Mouse (Mus musculus): ENCODE data around the gene Pptc7. TPM values are rescaled to one million over a fixed set of nuclear protein-coding genes. Genes with fewer than 3 reads are reported as not detected.
"Not testable (repeated sequence)": the region's sequence is repeated elsewhere in the genome, so short reads cannot be mapped to it uniquely, and the experiment has no call there.

The Pptc7 gene
- total and polyA plus RNA-seq, 3 experiments = 77.5 to 133 (median 108) TPM

DNA sequence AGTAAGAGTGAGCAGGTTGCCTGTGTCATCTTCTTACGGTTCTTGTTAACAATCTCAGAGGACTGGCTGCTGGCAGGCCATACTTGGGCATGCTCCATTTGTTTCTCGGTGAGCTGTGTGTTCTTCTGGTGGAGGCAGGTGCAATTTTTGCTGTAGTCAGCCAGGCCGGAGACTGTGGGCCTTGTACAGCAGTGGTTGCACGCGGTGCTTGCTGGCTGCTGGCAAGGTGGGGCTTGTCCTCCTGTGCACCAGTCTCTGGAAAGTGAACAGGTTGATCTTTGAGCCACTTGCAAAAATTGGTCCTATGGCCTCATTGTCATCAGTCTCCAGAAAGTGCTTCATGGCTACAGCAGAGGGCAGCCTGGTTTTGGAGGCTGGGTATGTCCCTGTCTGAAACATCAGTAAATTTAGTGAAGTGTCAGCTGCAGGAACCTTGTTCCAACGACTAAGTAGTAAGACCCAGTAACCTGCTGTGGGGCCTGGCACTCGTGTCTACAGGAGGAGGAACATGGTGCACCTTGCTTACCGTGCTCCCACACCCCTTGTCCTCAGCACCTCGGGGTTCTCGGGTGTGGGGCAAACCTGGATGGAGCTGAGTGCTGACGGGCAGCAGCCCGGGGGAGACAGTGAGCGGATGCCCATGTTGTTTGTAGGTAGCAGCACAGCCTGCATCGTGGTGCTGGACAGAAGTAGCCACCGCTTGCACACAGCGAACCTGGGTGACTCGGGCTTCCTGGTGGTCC, 28.9 kb downstream of the Pptc7 start:
- H3K27me3 ChIP-seq (ENCODE audit: control insufficient read depth, insufficient read depth, low read length) = no peaks in the 10 kb centered on the region
- no peak overlapping the region for H3K9ac ChIP-seq (ENCODE audit: low read depth, low read length)
- WGBS = 75% methylated on average over 17 of the region's 17 CpGs
- peaks cover 6% of the 10 kb centered on the region; the same call in 1 of the 2 replicates for H3K36me3 ChIP-seq (ENCODE audit: control insufficient read depth, insufficient read depth, low read length)
- no peak for DNase-seq
- intact Hi-C loops (cut with DNase I) = loop anchor here (5.0 kb wide), 1 partner anchor 46 kb away; no protein-coding TSS in a partner anchor
- H3K27ac ChIP-seq = no peak overlapping the region
- 0 out of 2 replicates have a peak, but pooled peaks cover 2% of the 10 kb centered on the region for H3K79me2 ChIP-seq (replicated peaks; ENCODE audit: control insufficient read depth, insufficient read depth, low read length)
- H3K4me3 ChIP-seq = no peak overlapping the region
- H3K4me1 ChIP-seq (ENCODE audit: control insufficient read depth, insufficient read depth, low read length) = peaks cover 18% of the 10 kb centered on the region
- TF ChIP-seq EP300 (IDR thresholded peaks at IDR 0.05; ENCODE audit: insufficient read depth, low read depth, low read length) (no peak), CTCF (IDR thresholded peaks at IDR 0.05) (no peak), POLR2A (IDR thresholded peaks at IDR 0.05; ENCODE audit: insufficient read depth, low read depth, low read length) (no peak)

DNA sequence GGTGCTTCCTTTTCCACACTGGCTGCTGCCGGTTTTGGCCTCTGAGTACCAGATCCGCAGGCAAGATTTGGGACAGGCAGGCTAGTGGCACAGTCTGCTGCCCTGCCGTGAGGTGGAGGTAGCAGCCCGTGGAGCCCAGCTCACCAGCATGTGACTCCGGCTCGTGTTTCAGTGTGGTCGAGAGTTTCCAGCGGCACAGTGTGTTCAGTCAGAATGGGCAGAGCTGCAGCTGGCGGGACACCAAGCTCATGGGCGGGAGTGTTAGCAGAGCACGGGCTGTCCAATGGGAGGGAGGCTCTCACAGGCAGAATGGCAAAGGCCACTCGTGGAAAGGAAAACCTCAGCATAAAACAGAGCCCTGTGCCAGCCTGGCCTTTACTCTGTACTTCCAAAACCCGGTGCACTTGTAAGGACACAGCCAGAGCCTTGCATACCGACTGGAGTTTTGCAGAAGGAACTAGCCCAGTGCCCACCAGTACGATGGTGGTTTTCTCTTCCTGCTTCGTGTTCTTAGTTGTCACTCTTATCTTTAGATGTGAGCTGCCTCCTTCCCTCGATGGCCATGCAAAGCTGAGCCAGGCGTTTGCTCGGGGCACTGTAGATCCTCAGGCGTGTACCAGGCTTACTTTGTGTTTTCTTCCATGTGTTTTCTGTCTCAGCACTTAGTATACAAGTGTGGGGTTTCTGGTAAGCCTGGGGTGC, 31.0 kb downstream of the Pptc7 start:
- H3K9ac ChIP-seq (ENCODE audit: low read depth, low read length) = peak overlapping the region; percentile 7; the same call in 1 of the 2 replicates
- peak; percentile 97 for TF ChIP-seq EP300 (IDR thresholded peaks at IDR 0.05; ENCODE audit: insufficient read depth, low read depth, low read length)
- peak; percentile 62 for TF ChIP-seq CTCF (IDR thresholded peaks at IDR 0.05)
- TF ChIP-seq POLR2A (IDR thresholded peaks at IDR 0.05; ENCODE audit: insufficient read depth, low read depth, low read length) = peak; percentile 27; the same call in 1 of the 2 replicates
- H3K4me3 ChIP-seq = no peak overlapping the region
- intact Hi-C loops (cut with DNase I) = loop anchor here (2.0 to 5.0 kb wide), 3 partner anchors 22 to 48 kb away; partner anchors contain the start of gene Pptc7
- no peaks in the 10 kb centered on the region for H3K27me3 ChIP-seq (ENCODE audit: control insufficient read depth, insufficient read depth, low read length)
- 32% methylated on average over 20 of the region's 20 CpGs for WGBS
- DNase-seq = peak; percentile 87 to 93
- H3K79me2 ChIP-seq (replicated peaks; ENCODE audit: control insufficient read depth, insufficient read depth, low read length) = no peaks in the 10 kb centered on the region
- peaks cover 6% of the 10 kb centered on the region; the same call in 1 of the 2 replicates for H3K36me3 ChIP-seq (ENCODE audit: control insufficient read depth, insufficient read depth, low read length)
- peaks cover 20% of the 10 kb centered on the region for H3K4me1 ChIP-seq (ENCODE audit: control insufficient read depth, insufficient read depth, low read length)
- H3K27ac ChIP-seq = peak overlapping the region; percentile 79

DNA sequence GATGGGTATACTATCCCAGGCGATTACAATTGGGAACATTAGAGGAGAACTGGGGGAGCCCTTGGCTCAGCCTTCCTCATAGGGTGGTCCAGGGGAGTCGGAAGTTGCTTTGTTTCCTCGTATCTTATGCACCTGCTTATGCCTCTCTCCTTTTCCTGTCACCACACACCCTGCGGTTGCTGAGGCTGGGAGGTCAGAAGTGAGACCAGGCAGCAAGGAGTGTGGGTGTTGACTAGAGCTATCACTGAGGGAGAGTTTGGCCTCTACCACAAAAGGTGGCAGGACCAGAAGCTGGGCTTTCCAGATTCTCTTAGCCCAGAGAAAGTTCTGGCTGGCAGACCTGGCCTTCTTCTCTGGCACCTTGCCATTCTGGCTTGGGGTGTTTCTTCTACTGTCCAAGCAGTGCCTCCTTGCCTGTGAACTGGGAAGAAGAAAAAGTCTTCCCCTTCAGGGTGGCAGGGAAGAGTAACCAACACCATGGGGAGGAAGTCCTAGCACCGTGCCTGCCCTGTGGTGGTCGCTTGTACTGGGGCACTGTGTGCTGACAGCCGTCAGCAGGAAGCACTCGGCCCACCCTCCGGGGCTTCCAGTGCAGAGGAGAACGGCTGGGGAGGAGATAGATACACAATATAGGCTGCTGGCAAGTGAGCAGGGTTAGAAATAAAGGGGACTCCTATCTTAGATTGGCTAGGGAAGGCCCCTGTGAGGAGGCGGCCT, 33.3 kb downstream of the Pptc7 start:
- Histone ChIP-seq H3K4me3 (no peak overlapping the region), H3K4me1 (ENCODE audit: control insufficient read depth, insufficient read depth, low read length) (peaks cover 24% of the 10 kb centered on the region), H3K27me3 (ENCODE audit: control insufficient read depth, insufficient read depth, low read length) (no peaks in the 10 kb centered on the region), H3K79me2 (replicated peaks; ENCODE audit: control insufficient read depth, insufficient read depth, low read length) (no peaks in the 10 kb centered on the region; the same call in 1 of the 2 replicates), H3K27ac (peak overlapping the region; percentile 45), H3K36me3 (ENCODE audit: control insufficient read depth, insufficient read depth, low read length) (peaks cover 9% of the 10 kb centered on the region), H3K9ac (ENCODE audit: low read depth, low read length) (no peak overlapping the region)
- WGBS = 50% methylated on average over 11 of the region's 11 CpGs
- TF ChIP-seq EP300 (IDR thresholded peaks at IDR 0.05; ENCODE audit: insufficient read depth, low read depth, low read length) (no peak), POLR2A (IDR thresholded peaks at IDR 0.05; ENCODE audit: insufficient read depth, low read depth, low read length) (no peak), CTCF (IDR thresholded peaks at IDR 0.05) (no peak)
- intact Hi-C loops (cut with DNase I) = no loop called here
- peak in 1 of 2 experiments; percentile 47 for DNase-seq

DNA sequence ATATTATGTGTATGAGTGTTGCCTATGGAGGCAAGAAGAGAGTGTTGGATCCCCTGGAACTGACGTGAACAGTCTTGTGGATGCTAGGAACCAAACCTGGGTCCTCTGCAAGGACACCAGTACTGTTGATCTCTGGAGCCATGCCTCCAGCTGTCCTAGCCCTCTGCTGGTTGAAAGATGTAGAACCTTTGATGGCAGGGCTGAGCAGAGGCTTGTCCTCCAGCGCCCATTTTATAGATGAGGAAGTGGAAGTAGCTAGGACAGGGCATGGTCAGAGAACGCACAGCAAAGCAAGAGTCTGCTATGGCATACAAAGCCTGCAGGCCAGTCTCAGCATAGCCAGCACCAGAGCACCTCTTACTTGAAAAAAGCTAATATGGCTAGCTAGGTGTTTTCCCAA, 33.9 kb downstream of the Pptc7 start:
- no peaks in the 10 kb centered on the region; the same call in 1 of the 2 replicates for H3K79me2 ChIP-seq (replicated peaks; ENCODE audit: control insufficient read depth, insufficient read depth, low read length)
- no peak overlapping the region for H3K4me3 ChIP-seq
- intact Hi-C loops (cut with DNase I) = no loop called here
- peak in 1 of 2 experiments; percentile 57 for DNase-seq
- H3K36me3 ChIP-seq (ENCODE audit: control insufficient read depth, insufficient read depth, low read length) = peaks cover 9% of the 10 kb centered on the region
- peaks cover 22% of the 10 kb centered on the region for H3K4me1 ChIP-seq (ENCODE audit: control insufficient read depth, insufficient read depth, low read length)
- no peak overlapping the region for H3K9ac ChIP-seq (ENCODE audit: low read depth, low read length)
- peak overlapping the region; percentile 40 for H3K27ac ChIP-seq
- TF ChIP-seq EP300 (IDR thresholded peaks at IDR 0.05; ENCODE audit: insufficient read depth, low read depth, low read length) (no peak), CTCF (IDR thresholded peaks at IDR 0.05) (peak; percentile 62), POLR2A (IDR thresholded peaks at IDR 0.05; ENCODE audit: insufficient read depth, low read depth, low read length) (no peak)
- WGBS = 72% methylated on average over 3 of the region's 3 CpGs
- H3K27me3 ChIP-seq (ENCODE audit: control insufficient read depth, insufficient read depth, low read length) = no peaks in the 10 kb centered on the region

DNA sequence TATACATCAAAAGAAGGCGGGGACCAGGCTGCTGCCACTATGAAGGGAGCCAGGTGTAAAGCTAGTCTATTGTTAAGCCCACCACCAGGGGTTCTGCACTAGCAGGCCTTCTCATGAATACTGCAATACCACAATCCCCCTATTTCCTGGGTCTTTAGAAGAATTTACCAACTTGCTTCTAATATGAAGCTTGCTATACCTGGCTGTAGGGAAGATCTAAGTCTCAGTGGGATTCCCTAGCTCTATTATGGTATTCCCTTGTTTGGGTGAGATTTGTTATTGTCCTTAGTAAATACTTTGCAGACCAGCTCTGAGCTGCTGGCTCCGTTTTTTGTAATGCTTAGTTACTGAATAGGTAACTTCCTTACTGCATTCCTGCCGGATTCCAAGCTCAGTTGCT, 34.8 kb downstream of the Pptc7 start:
- H3K27ac ChIP-seq = peak overlapping the region; percentile 87
- WGBS = 84% methylated on average over 3 of the region's 3 CpGs
- H3K36me3 ChIP-seq (ENCODE audit: control insufficient read depth, insufficient read depth, low read length); H3K4me3 ChIP-seq; H3K9ac ChIP-seq (ENCODE audit: low read depth, low read length); intact Hi-C loops (cut with DNase I); H3K79me2 ChIP-seq (replicated peaks; ENCODE audit: control insufficient read depth, insufficient read depth, low read length); H3K27me3 ChIP-seq (ENCODE audit: control insufficient read depth, insufficient read depth, low read length); DNase-seq: not testable (repeated sequence)
- peaks cover 22% of the 10 kb centered on the region for H3K4me1 ChIP-seq (ENCODE audit: control insufficient read depth, insufficient read depth, low read length)
